Mouse (Mus musculus): ENCODE results near the gene Gse1. TPM values are rescaled to one million over a fixed set of nuclear protein-coding genes. Genes with fewer than 3 reads are reported as not detected.

Gene Gse1
- total RNA-seq, 2 experiments from 2014 or later = 27.2 to 42.9 TPM

DNA sequence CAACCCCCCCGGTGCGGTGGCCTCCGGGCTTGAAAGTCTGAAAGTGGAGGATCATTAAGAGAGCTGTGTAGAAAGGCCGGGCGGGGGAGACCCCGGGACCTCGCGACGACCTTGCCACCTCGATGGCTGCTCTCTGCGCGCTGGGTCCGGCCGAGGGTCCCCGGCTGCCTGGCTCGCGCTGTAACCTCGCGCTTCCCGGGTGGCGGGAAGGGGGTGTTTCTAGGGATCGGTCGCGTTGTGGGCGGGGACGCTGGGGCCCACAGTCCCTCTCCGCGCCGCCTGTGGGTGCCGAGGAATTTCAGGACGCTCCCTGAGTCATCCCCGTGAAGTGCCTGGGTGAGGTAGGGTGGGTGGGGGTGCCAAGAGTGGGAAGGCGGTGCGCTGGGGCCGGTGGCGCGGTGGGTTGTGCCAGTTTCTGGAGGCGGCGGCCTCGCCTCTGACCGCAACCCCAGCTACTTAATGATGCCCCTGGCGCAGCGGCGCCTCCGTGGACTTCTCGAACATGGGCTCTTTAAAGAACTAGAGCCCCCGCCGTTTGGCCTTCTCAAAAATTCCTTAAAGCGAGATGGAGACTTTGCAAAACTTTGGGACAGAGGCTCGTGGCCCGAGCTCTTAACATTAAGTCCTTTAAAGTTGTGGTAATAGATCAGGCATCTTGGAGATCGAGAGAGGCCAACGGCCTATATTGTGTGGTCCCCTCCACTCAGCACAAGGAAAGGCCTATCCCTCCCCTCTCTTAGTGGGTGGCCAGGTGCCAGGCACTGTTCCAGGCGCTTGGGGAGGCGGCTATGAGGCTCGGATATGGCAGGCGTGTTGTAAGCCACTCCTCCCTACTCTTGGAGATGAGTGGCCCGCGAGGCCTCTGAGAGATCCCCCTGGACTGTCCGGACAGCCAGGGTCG lies 308.3 kb downstream of the Gse1 start:
- DNase-seq = peak; percentile 45

DNA sequence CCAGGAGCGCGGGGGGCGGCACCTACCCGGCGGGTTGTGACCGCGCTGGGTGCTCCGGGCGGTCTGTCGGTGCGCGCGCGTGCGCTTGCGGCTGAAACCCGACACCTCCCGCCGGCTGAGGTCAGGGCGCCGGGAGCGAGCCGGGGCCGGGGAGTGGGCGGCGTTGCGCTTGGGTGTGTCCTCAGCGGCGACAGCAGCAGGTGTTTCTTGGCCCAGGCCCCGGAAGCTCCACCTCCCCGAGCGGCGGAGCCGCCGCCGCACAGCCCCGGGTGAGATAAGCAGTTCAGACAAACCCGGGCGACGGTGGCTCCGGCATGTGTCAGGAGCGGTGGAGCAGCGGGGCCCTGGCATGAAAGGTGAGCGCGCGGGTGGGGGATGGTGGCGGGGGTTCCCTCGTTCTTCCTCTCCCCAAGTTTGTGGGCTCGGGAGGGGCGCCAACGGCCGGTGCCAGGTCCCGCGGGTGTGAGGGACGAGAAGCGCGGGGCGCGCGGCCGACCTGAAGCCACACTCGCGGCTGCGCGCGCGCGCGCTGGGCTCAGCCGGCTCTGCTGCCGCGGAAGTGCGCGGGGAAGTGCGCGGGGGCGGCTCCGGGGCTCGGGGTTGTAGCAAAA lies 309.1 kb downstream of the Gse1 start:
- peak; percentile 89 for DNase-seq

- peak; percentile 77 for DNase-seq
Observed at GRCm38 (mm10) chr8:120537818-120538396, 309.7 kb downstream of the Gse1 start.

- DNase-seq = peak; percentile 81
Observed at GRCm38 (mm10) chr8:120538397-120539240, 310.4 kb downstream of the Gse1 start.

- DNase-seq = peak; percentile 66
Observed at GRCm38 (mm10) chr8:120539381-120539774, 311.1 kb downstream of the Gse1 start.

GRCm38 (mm10) chr8:120539775-120540625 lies 311.7 kb downstream of the Gse1 start:
- no peak for DNase-seq

DNA sequence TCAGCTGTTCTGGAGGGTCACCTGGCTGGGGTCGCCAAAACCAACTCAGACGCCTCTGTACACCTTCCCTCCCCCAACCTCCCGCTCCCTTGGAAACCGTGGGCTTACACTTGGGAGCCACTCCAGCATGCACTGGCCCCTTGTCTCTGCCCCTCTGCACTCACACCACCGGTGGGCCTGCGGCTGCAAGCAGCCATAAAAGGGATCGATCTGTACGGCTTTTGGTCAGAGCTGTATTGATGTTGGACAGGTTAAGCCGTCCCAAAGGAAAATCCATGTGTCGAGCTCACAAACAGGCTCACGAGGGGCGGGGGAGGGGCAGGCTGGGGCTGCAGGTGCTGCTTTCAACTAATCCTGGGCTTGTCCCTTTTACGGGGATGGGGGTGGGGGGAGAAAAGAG lies 314.7 kb downstream of the Gse1 start:
- no peak for DNase-seq

DNA sequence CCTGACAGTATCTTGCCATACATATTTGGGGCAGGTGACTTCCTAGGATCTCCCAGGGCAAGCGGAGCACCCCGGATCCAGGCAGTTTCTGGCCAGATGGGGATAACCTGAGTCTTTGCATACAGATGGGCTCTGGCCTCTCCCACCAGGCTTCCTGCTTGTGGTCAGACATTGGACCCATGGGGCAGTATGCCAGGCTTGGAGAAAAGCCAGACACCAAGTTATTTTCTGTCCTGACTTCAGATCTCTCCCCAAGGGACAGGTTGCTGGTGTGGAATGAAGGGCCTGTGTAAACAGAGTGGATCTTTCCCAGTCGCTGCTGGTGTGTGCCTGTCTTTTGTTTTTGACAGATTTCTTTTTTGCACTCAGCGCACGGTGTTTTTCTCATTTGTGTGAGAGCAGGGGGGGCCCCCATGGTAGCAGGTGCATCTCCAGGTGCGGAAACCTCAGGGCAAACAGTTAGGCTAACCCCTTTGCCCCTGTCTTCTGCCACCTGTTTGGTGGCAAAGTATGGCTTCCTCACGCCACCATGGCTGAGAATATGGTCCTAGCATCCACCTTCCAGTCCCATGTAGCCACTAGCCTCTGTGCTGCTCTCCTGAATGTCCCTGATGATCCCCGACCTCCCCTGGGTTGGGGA lies 315.3 kb downstream of the Gse1 start:
- DNase-seq = peak; percentile 81

- no peak for DNase-seq
Observed at GRCm38 (mm10) chr8:120544155-120544554, 315.9 kb downstream of the Gse1 start.

- DNase-seq = peak; percentile 50
Observed at GRCm38 (mm10) chr8:120547562-120547961, 319.3 kb downstream of the Gse1 start.

DNA sequence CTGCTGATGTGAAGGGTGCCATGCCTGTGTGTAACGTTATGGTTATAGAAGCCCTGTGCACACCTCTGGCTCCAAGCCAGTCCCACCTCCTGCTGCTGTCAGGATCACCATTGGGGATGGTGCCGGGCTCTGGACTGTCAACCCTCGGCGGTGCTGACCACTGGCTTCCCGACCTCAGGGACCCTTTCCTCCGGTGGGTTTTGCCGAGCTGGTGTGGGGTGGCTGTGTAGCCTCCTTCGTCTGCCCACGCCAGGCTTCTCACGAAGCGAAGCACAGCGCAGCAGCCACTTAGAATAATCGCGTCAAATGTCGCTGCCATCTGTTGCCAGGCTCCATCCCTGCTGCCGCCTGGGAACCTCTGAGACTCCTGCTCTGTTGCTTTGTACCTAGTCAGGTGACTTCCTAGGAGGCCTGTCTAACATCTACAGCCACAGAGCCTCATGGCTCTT lies 320.1 kb downstream of the Gse1 start:
- no peak for DNase-seq

- DNase-seq = peak; percentile 47
Observed at GRCm38 (mm10) chr8:120549321-120549921, 321.2 kb downstream of the Gse1 start.

DNA sequence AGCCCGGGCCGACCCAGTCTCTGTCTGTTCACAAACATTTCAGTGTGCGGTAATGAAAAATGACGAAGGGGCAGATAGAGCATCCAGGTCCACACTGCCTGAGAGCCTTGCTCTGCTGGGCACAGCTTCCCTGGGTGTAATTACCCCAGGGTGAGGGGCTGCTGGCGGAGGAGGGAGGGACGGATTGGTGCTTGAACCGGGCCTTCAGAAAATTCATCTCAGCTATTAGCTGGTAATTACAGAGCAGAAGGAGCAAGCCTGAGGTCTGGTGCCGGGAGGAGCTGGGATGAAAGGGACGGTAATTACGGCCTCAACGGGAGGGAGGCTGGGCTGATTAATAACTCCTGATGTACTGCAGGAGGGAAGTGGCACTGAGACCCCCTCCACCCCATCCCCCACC lies 321.7 kb downstream of the Gse1 start:
- no peak for DNase-seq

- DNase-seq = no peak
Observed at GRCm38 (mm10) chr8:120550430-120550829, 322.2 kb downstream of the Gse1 start.

GRCm38 (mm10) chr8:120550937-120551676 lies 322.9 kb downstream of the Gse1 start:
- DNase-seq = no peak

GRCm38 (mm10) chr8:120551677-120551980 lies 323.4 kb downstream of the Gse1 start:
- DNase-seq = peak; percentile 57

GRCm38 (mm10) chr8:120552509-120552908 lies 324.3 kb downstream of the Gse1 start:
- DNase-seq = no peak

DNA sequence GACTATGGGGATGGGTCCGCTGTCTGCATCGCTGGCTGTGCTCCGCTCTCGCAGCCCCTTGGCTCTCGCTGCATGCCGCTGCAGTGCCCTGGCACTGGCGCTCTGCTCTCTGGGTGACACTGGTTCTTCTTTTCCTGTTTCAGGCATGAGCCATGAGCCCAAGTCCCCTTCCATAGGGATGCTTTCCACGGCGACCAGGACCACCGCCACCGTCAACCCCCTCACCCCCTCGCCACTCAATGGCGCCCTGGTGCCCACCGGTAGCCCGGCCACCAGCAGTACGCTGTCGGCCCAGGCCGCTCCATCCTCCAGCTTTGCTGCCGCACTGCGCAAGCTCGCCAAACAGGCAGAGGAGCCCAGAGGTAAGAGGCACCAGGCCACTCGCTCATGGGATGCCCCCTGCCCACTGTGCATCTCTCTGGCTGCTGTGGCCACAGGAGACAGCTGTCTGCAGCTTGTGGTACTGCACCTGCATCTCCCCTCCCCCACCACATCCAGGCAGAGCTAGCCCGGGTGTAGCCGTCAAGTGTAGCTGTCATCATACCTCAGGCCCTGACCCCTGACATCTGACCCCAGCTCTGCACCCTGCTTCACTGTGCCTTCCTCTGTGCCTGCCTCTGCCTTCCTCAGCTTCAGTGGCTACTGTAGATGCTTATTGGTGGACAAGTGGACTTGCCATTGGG lies 325.3 kb downstream of the Gse1 start:
- DNase-seq = no peak

DNA sequence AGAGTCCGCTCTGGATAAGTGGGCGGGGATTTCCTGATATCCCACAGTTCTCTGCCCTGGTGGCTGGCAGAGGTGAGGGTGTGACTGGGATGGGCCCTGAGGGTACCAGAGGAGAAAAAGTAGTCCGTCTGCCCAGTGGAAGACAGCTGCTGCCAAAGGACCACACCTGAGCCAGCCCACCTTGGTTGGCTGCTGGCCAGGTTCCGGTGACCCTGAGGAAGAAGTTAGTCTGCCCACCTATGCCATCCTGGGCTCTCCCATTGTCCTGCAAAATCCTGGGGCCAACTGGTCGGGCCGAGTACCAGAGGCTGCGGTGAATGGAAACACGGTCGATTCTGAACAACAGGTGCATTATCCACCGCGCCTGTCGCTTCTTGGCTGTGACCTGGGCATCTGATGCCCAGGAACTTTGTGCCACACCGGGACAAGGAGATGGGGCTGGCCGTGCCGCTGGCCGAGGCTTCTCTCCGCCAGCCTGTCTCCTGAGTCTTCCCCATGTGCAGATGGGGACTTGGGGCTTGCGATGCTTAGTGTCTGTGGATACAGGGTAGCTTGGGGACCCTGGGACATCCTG lies 326.3 kb downstream of the Gse1 start:
- no peak for DNase-seq

Data from adrenal gland, postnatal 10 days (tissue).